Mouse (Mus musculus): ENCODE results near the gene Syt7. TPM values are rescaled to one million over a fixed set of nuclear protein-coding genes. Genes with fewer than 3 reads are reported as not detected.

The Syt7 gene
- polyA plus RNA-seq, 1 experiment from 2014 or later = 1.4 TPM

DNA sequence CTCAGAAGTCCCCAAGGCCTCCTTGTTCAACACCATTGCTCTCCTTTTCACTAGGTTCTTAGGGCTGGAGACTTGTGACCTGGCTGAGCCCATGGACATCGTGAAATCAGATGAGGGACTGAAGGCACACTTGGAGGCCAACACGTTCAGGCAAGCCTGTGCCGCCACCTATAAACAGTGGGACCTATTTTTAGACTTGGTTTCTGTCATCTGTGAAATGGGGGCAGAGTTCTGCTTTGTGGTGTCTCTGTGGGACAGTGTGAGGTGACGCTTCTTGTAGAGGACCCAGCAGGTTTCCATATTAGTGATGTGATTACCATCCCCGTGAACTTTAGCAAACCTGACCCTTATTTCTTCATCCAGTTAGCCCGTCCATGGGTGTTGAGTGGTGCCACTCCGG lies 36.7 kb upstream of the Syt7 start:
- Histone ChIP-seq H3K9ac (ENCODE audit: low read depth, low read length) (no peak overlapping the region), H3K4me3 (ENCODE audit: low read depth, low read length) (no peak overlapping the region), H3K4me1 (replicated peaks; ENCODE audit: control insufficient read depth, insufficient read depth, low read length) (peaks cover 2% of the 10 kb centered on the region; the same call in 1 of the 2 replicates), H3K4me2 (no peak overlapping the region), H3K36me3 (ENCODE audit: control insufficient read depth, insufficient read depth, low read length) (no peaks in the 10 kb centered on the region), H3K27me3 (replicated peaks; ENCODE audit: control insufficient read depth, insufficient read depth, low read length) (no peaks in the 10 kb centered on the region; the same call in 1 of the 2 replicates), H3K9me3 (ENCODE audit: control insufficient read depth, low read length) (no peaks in the 10 kb centered on the region), H3K27ac (ENCODE audit: low read depth, low read length) (no peak overlapping the region)
- ATAC-seq (replicated peaks; ENCODE audit: low FRiP score) (no peak), DNase-seq (ENCODE audit: low spot score) (no peak)
- 78% methylated on average over 7 of the region's 7 CpGs for WGBS

- Histone ChIP-seq H3K36me3 (ENCODE audit: control insufficient read depth, insufficient read depth, low read length) (no peaks in the 10 kb centered on the region), H3K27me3 (replicated peaks; ENCODE audit: control insufficient read depth, insufficient read depth, low read length) (no peaks in the 10 kb centered on the region; the same call in 1 of the 2 replicates), H3K9me3 (ENCODE audit: control insufficient read depth, low read length) (no peaks in the 10 kb centered on the region), H3K4me2 (no peak overlapping the region), H3K27ac (ENCODE audit: low read depth, low read length) (no peak overlapping the region), H3K4me1 (replicated peaks; ENCODE audit: control insufficient read depth, insufficient read depth, low read length) (peaks cover 2% of the 10 kb centered on the region; the same call in 1 of the 2 replicates), H3K9ac (ENCODE audit: low read depth, low read length) (no peak overlapping the region), H3K4me3 (ENCODE audit: low read depth, low read length) (no peak overlapping the region)
- WGBS = 77% methylated on average over 2 of the region's 2 CpGs
- no peak for DNase-seq (ENCODE audit: low spot score)
- ATAC-seq (replicated peaks; ENCODE audit: low FRiP score) = no peak
These were observed 34.1 kb upstream of the Syt7 start for GRCm38 (mm10) chr19:10354830-10355229.

GRCm38 (mm10) chr19:10356845-10357503 lies 31.9 kb upstream of the Syt7 start:
- Histone ChIP-seq H3K4me1 (replicated peaks; ENCODE audit: control insufficient read depth, insufficient read depth, low read length) (peaks cover 2% of the 10 kb centered on the region; the same call in 1 of the 2 replicates), H3K4me3 (ENCODE audit: low read depth, low read length) (no peak overlapping the region), H3K36me3 (ENCODE audit: control insufficient read depth, insufficient read depth, low read length) (no peaks in the 10 kb centered on the region), H3K9ac (ENCODE audit: low read depth, low read length) (no peak overlapping the region), H3K27ac (ENCODE audit: low read depth, low read length) (no peak overlapping the region), H3K4me2 (no peak overlapping the region), H3K27me3 (replicated peaks; ENCODE audit: control insufficient read depth, insufficient read depth, low read length) (no peaks in the 10 kb centered on the region; the same call in 1 of the 2 replicates), H3K9me3 (ENCODE audit: control insufficient read depth, low read length) (no peaks in the 10 kb centered on the region)
- WGBS = 18% methylated on average over 12 of the region's 12 CpGs
- DNase-seq (ENCODE audit: low spot score) (no peak), ATAC-seq (replicated peaks; ENCODE audit: low FRiP score) (no peak)

GRCm38 (mm10) chr19:10359105-10359946 lies 29.6 kb upstream of the Syt7 start:
- Histone ChIP-seq H3K36me3 (ENCODE audit: control insufficient read depth, insufficient read depth, low read length) (no peaks in the 10 kb centered on the region), H3K9me3 (ENCODE audit: control insufficient read depth, low read length) (no peaks in the 10 kb centered on the region), H3K4me1 (replicated peaks; ENCODE audit: control insufficient read depth, insufficient read depth, low read length) (peaks cover 2% of the 10 kb centered on the region; the same call in 1 of the 2 replicates), H3K4me3 (ENCODE audit: low read depth, low read length) (no peak overlapping the region), H3K4me2 (no peak overlapping the region), H3K27ac (ENCODE audit: low read depth, low read length) (no peak overlapping the region), H3K27me3 (replicated peaks; ENCODE audit: control insufficient read depth, insufficient read depth, low read length) (no peaks in the 10 kb centered on the region; the same call in 1 of the 2 replicates), H3K9ac (ENCODE audit: low read depth, low read length) (no peak overlapping the region)
- ATAC-seq (replicated peaks; ENCODE audit: low FRiP score) = no peak
- DNase-seq (ENCODE audit: low spot score) = no peak
- WGBS = 73% methylated on average over 8 of the region's 8 CpGs

- Histone ChIP-seq H3K4me3 (ENCODE audit: low read depth, low read length) (no peak overlapping the region), H3K36me3 (ENCODE audit: control insufficient read depth, insufficient read depth, low read length) (no peaks in the 10 kb centered on the region), H3K27me3 (replicated peaks; ENCODE audit: control insufficient read depth, insufficient read depth, low read length) (no peaks in the 10 kb centered on the region), H3K9ac (ENCODE audit: low read depth, low read length) (no peak overlapping the region), H3K4me2 (no peak overlapping the region), H3K4me1 (replicated peaks; ENCODE audit: control insufficient read depth, insufficient read depth, low read length) (no peaks in the 10 kb centered on the region), H3K9me3 (ENCODE audit: control insufficient read depth, low read length) (no peaks in the 10 kb centered on the region), H3K27ac (ENCODE audit: low read depth, low read length) (no peak overlapping the region)
- WGBS = 68% methylated on average over 6 of the region's 6 CpGs
- ATAC-seq (replicated peaks; ENCODE audit: low FRiP score) (no peak), DNase-seq (ENCODE audit: low spot score) (no peak)
These were observed 26.3 kb upstream of the Syt7 start for GRCm38 (mm10) chr19:10362473-10363129.

DNA sequence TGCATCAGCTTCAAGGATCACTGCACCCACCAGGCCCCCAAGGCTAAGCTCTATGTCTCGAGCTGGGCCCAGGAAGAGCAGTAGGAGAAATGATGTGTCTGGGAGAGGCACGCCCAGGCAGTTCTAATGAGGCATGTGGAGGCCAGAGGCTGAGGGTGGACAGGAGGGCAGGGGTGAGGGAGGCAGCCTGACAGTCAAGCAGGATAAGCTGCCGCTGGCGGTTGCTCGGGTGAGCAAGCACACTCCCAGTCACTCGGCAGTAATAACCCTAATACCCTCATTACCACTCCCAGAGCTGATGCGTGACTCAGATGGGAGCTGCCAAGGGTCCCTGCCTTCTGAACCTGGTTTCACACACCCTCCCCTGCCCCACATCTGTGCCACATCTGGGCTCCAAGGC lies 25.0 kb upstream of the Syt7 start:
- Histone ChIP-seq H3K4me2 (no peak overlapping the region), H3K9me3 (ENCODE audit: control insufficient read depth, low read length) (no peaks in the 10 kb centered on the region), H3K4me3 (ENCODE audit: low read depth, low read length) (no peak overlapping the region), H3K9ac (ENCODE audit: low read depth, low read length) (no peak overlapping the region), H3K27ac (ENCODE audit: low read depth, low read length) (no peak overlapping the region), H3K27me3 (replicated peaks; ENCODE audit: control insufficient read depth, insufficient read depth, low read length) (no peaks in the 10 kb centered on the region), H3K4me1 (replicated peaks; ENCODE audit: control insufficient read depth, insufficient read depth, low read length) (no peaks in the 10 kb centered on the region), H3K36me3 (ENCODE audit: control insufficient read depth, insufficient read depth, low read length) (no peaks in the 10 kb centered on the region)
- DNase-seq (ENCODE audit: low spot score) (no peak), ATAC-seq (replicated peaks; ENCODE audit: low FRiP score) (no peak)
- WGBS = 36% methylated on average over 7 of the region's 7 CpGs

GRCm38 (mm10) chr19:10366116-10366845 lies 22.6 kb upstream of the Syt7 start:
- 61% methylated on average over 3 of the region's 3 CpGs for WGBS
- peak; percentile 64 for ATAC-seq (replicated peaks; ENCODE audit: low FRiP score)

GRCm38 (mm10) chr19:10367802-10368201 lies 21.1 kb upstream of the Syt7 start:
- no peak for ATAC-seq (replicated peaks; ENCODE audit: low FRiP score)
- H3K4me2 ChIP-seq = no peak overlapping the region
- H3K9me3 ChIP-seq (ENCODE audit: control insufficient read depth, low read length) = no peaks in the 10 kb centered on the region
- H3K27me3 ChIP-seq (replicated peaks; ENCODE audit: control insufficient read depth, insufficient read depth, low read length) = no peaks in the 10 kb centered on the region
- H3K36me3 ChIP-seq (ENCODE audit: control insufficient read depth, insufficient read depth, low read length) = no peaks in the 10 kb centered on the region
- no peak overlapping the region for H3K4me3 ChIP-seq (ENCODE audit: low read depth, low read length)
- no peak overlapping the region for H3K27ac ChIP-seq (ENCODE audit: low read depth, low read length)
- no peak overlapping the region for H3K9ac ChIP-seq (ENCODE audit: low read depth, low read length)
- DNase-seq (ENCODE audit: low spot score) = no peak
- no peaks in the 10 kb centered on the region for H3K4me1 ChIP-seq (replicated peaks; ENCODE audit: control insufficient read depth, insufficient read depth, low read length)
- 76% methylated on average over 7 of the region's 7 CpGs for WGBS

More at GRCm38 (mm10) chr19:10366116-10366845, 22.6 kb upstream of the Syt7 start:
- H3K9me3 ChIP-seq (ENCODE audit: control insufficient read depth, low read length) = no peaks in the 10 kb centered on the region
- H3K27me3 ChIP-seq (replicated peaks; ENCODE audit: control insufficient read depth, insufficient read depth, low read length) = no peaks in the 10 kb centered on the region
- DNase-seq (ENCODE audit: low spot score) = no peak
- no peaks in the 10 kb centered on the region for H3K36me3 ChIP-seq (ENCODE audit: control insufficient read depth, insufficient read depth, low read length)
- H3K4me2 ChIP-seq = no peak overlapping the region
- H3K9ac ChIP-seq (ENCODE audit: low read depth, low read length) = no peak overlapping the region
- H3K27ac ChIP-seq (ENCODE audit: low read depth, low read length) = no peak overlapping the region
- H3K4me1 ChIP-seq (replicated peaks; ENCODE audit: control insufficient read depth, insufficient read depth, low read length) = no peaks in the 10 kb centered on the region
- no peak overlapping the region for H3K4me3 ChIP-seq (ENCODE audit: low read depth, low read length)
